Mouse (Mus musculus): ENCODE data around the gene Adamts20. TPM values are rescaled to one million over a fixed set of nuclear protein-coding genes. Genes with fewer than 3 reads are reported as not detected.

Adamts20 gene
- polyA plus RNA-seq, 1 experiment from 2014 or later = 4.7 TPM

DNA sequence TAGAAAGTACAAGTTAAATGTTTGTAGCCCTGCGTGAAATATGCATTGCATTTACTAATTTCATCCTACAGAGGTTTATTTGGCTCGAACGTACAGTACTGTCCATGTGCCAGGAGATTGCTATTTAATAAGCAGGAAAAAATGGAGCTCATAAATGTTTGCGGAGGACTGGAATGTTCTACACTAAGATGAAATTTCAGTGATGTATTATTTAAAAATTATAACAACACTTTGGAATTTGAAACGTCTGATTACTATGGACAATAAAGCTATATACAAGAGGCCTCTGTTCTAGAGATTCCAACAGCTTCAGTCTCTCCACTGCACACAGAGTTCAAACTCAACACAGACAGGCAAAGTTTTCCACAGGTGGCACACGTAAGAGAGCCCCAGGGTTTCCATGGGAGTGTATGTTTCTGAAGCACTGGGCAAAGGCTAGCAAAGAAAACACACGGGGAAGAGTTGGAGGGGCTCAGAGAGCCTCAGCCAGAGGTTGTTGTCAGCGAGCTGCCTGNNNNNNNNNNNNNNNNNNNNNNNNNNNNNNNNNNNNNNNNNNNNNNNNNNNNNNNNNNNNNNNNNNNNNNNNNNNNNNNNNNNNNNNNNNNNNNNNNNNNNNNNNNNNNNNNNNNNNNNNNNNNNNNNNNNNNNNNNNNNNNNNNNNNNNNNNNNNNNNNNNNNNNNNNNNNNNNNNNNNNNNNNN lies 20.6 kb downstream of the Adamts20 start:
- WGBS = 52% methylated on average over 8 of the region's 8 CpGs
- no peaks in the 10 kb centered on the region for H3K9me3 ChIP-seq
- H3K27ac ChIP-seq = peak overlapping the region; percentile 70; the same call in 1 of the 2 replicates
- H3K4me1 ChIP-seq (replicated peaks) = peaks cover 6% of the 10 kb centered on the region
- H3K36me3 ChIP-seq = no peaks in the 10 kb centered on the region
- H3K4me3 ChIP-seq (replicated peaks) = no peak overlapping the region
- no peaks in the 10 kb centered on the region for H3K27me3 ChIP-seq
- no peak overlapping the region for H3K9ac ChIP-seq (replicated peaks)
- ATAC-seq (ENCODE audit: insufficient number of reproducible peaks, insufficient read depth, low FRiP score, low TSS enrichment, low read depth) = peak; percentile 42; the same call in 1 of the 2 replicates
- 0 out of 2 replicates have a peak overlapping the region, but pooled peaks have one; percentile 2 for H3K4me2 ChIP-seq

DNA sequence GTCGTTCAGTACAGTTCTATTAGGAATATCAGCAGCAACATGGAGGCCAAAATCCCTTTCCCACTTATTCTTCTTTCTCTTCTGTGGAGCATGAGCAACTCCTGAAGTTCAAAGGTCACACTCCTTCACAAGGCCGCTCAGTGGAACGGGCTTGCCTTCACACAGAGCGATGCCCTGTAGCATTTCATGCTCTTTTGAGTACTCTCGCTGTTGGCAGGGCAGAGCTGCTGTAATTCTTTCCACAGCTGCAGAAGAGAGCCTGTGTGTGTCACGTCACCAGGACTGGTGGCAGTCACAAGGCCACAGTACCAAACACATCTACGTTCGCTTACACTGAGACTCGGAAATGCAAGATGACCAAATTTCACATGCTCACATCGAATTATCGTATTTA lies 21.2 kb downstream of the Adamts20 start:
- no peaks in the 10 kb centered on the region for H3K27me3 ChIP-seq
- no peaks in the 10 kb centered on the region for H3K9me3 ChIP-seq
- H3K4me3 ChIP-seq (replicated peaks) = no peak overlapping the region
- H3K9ac ChIP-seq (replicated peaks) = no peak overlapping the region
- no peak overlapping the region for H3K4me2 ChIP-seq
- no peaks in the 10 kb centered on the region for H3K36me3 ChIP-seq
- 73% methylated on average over 11 of the region's 11 CpGs for WGBS
- ATAC-seq (ENCODE audit: insufficient number of reproducible peaks, insufficient read depth, low FRiP score, low TSS enrichment, low read depth) = no peak
- peaks cover 6% of the 10 kb centered on the region for H3K4me1 ChIP-seq (replicated peaks)
- H3K27ac ChIP-seq = peak overlapping the region; percentile 53; the same call in 1 of the 2 replicates

- Histone ChIP-seq H3K27ac (no peak overlapping the region), H3K4me1 (replicated peaks) (peaks cover 6% of the 10 kb centered on the region), H3K9ac (replicated peaks) (no peak overlapping the region), H3K27me3 (no peaks in the 10 kb centered on the region), H3K9me3 (no peaks in the 10 kb centered on the region), H3K4me2 (no peak overlapping the region), H3K4me3 (replicated peaks) (no peak overlapping the region), H3K36me3 (no peaks in the 10 kb centered on the region)
- ATAC-seq (ENCODE audit: insufficient number of reproducible peaks, insufficient read depth, low FRiP score, low TSS enrichment, low read depth) = no peak
- 66% methylated on average over 2 of the region's 2 CpGs for WGBS
Observed at GRCm38 (mm10) chr15:94443025-94443424, 22.2 kb downstream of the Adamts20 start.

DNA sequence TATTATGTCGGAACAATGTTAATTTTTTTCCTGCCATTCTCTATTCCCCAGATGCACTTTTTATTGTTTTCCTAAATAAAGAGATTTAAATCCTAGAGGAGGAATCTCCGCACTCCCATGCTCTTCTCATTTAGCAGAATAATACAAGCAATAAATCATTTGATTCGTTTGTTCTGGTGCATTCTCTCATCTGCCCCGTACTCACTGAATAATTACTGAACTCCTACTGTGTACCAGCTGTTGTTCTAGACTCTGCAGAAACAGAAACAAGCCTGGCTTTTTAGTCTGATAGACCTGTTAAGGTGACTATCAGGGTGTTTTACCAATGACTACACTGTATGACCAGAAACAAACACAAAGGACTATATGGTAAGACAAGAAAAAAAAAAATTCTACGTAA lies 29.7 kb downstream of the Adamts20 start:
- Histone ChIP-seq H3K4me2 (no peak overlapping the region), H3K36me3 (no peaks in the 10 kb centered on the region), H3K9ac (replicated peaks) (no peak overlapping the region), H3K9me3 (no peaks in the 10 kb centered on the region), H3K4me1 (replicated peaks) (no peaks in the 10 kb centered on the region), H3K4me3 (replicated peaks) (no peak overlapping the region), H3K27ac (no peak overlapping the region), H3K27me3 (no peaks in the 10 kb centered on the region)
- WGBS = 54% methylated on average over 5 of the region's 5 CpGs
- no peak for ATAC-seq (ENCODE audit: insufficient number of reproducible peaks, insufficient read depth, low FRiP score, low TSS enrichment, low read depth)

DNA sequence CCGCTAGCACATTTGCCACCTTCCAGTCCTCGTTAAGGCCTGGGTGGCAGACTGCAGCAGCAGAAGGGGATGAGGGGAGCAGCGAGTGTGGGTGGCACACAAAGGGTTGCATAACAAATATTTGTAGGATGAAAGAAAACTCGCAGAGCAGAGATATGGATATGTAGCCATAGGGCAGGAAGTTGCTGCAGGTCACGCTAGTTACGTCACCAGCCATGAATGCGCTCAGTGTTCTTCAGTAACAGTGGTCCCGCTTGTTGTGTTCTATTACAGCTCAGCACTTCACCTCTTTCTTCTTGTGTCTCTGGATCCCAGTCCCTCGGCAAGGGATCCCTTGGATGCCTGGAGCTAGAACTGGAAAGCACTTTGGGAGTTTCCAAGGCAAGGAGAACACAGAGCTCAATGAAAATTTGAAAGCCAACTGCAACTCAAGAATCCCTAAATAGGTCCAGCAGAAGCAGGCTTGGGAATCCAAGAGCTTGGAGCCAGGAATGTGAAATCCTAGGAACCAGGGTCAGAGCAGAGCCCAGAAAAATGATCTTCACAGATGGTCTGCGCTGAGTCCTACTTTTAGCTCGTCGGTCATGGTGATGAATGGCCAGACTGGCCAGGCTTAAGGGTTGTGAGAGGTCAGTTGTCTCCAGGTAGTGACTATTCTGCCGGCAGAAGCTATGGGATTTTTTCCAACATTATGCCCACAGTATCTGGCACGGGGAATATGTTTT lies 34.4 kb downstream of the Adamts20 start:
- WGBS = 68% methylated on average over 14 of the region's 14 CpGs
- no peaks in the 10 kb centered on the region for H3K27me3 ChIP-seq
- no peak overlapping the region for H3K4me3 ChIP-seq (replicated peaks)
- 0 out of 2 replicates have a peak overlapping the region, but pooled peaks have one; percentile 9 for H3K27ac ChIP-seq
- no peaks in the 10 kb centered on the region for H3K9me3 ChIP-seq
- H3K4me2 ChIP-seq = no peak overlapping the region
- no peak overlapping the region for H3K9ac ChIP-seq (replicated peaks)
- H3K36me3 ChIP-seq = no peaks in the 10 kb centered on the region
- no peaks in the 10 kb centered on the region for H3K4me1 ChIP-seq (replicated peaks)
- no peak for ATAC-seq (ENCODE audit: insufficient number of reproducible peaks, insufficient read depth, low FRiP score, low TSS enrichment, low read depth)

GRCm38 (mm10) chr15:94428726-94429125 lies 36.5 kb downstream of the Adamts20 start:
- no peak overlapping the region for H3K4me2 ChIP-seq
- H3K4me3 ChIP-seq (replicated peaks) = no peak overlapping the region
- no peaks in the 10 kb centered on the region for H3K4me1 ChIP-seq (replicated peaks)
- no peaks in the 10 kb centered on the region for H3K9me3 ChIP-seq
- 81% methylated on average over 4 of the region's 4 CpGs for WGBS
- no peaks in the 10 kb centered on the region for H3K27me3 ChIP-seq
- no peak overlapping the region for H3K27ac ChIP-seq
- no peak overlapping the region for H3K9ac ChIP-seq (replicated peaks)
- no peaks in the 10 kb centered on the region for H3K36me3 ChIP-seq
- ATAC-seq (ENCODE audit: insufficient number of reproducible peaks, insufficient read depth, low FRiP score, low TSS enrichment, low read depth) = no peak

DNA sequence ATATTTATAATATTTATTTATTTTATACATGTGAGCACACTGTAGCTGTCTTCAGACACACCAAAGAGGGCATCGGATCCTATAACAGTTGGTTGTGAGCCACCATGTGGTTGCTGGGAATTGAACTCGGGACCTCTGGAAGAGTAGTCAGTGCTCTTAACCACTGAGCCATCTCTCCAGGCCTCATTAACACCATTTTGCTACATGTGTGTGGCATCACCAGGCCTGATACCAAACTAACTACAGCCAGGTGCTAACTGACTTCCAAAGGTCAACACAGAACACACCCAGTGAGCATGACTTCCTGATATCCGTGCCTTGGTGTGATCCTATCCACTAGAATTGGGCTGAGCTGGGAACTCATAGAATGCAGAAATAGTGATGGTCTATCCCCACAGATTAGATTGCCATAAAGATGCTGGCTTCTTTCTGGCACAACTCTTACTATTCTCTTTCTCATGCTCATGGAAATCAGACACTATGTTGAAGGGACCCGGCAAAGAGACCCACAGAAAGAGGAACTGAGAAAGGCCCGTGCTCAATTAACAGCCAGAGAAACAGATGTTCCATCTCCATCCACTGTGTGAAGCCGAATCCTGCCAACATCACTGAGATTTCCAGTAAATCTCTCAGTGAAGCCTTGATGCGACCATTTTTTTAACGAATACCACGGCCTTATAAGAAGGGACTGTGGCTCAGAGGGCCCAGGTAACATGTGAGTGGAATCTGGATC lies 37.6 kb downstream of the Adamts20 start:
- no peak overlapping the region for H3K27ac ChIP-seq
- no peaks in the 10 kb centered on the region for H3K36me3 ChIP-seq
- 83% methylated on average over 9 of the region's 9 CpGs for WGBS
- no peak overlapping the region for H3K4me2 ChIP-seq
- no peak overlapping the region for H3K4me3 ChIP-seq (replicated peaks)
- H3K9me3 ChIP-seq = no peaks in the 10 kb centered on the region
- no peaks in the 10 kb centered on the region for H3K27me3 ChIP-seq
- H3K4me1 ChIP-seq (replicated peaks) = no peaks in the 10 kb centered on the region
- H3K9ac ChIP-seq (replicated peaks) = no peak overlapping the region
- ATAC-seq (ENCODE audit: insufficient number of reproducible peaks, insufficient read depth, low FRiP score, low TSS enrichment, low read depth) = no peak

DNA sequence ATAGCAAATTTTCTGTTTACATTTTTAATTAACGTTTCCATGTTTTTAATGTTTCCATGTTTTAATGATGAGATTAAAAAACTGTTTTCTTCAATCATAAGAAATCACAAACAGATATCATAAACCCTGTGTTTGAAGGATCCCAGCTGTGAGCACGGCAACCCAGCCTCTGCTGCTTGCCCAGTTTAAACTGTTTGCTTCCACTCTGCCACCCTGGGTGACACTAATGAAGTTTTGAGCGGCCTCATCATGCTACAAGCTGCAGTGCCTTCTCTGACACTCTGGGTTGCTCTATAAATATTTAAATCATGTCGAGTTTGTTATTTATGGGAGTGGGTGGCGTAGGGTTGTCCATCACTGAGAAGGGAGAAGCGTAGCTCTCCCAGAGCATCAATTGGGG lies 44.7 kb downstream of the Adamts20 start:
- Histone ChIP-seq H3K9ac (replicated peaks) (no peak overlapping the region), H3K9me3 (no peaks in the 10 kb centered on the region), H3K4me1 (replicated peaks) (peaks cover 5% of the 10 kb centered on the region; the same call in 1 of the 2 replicates), H3K4me3 (replicated peaks) (no peak overlapping the region), H3K27me3 (no peaks in the 10 kb centered on the region), H3K4me2 (no peak overlapping the region), H3K36me3 (no peaks in the 10 kb centered on the region), H3K27ac (no peak overlapping the region)
- WGBS = 53% methylated on average over 6 of the region's 6 CpGs
- ATAC-seq (ENCODE audit: insufficient number of reproducible peaks, insufficient read depth, low FRiP score, low TSS enrichment, low read depth) = no peak

GRCm38 (mm10) chr15:94419167-94419566 lies 46.1 kb downstream of the Adamts20 start:
- H3K9ac ChIP-seq (replicated peaks) = no peak overlapping the region
- 85% methylated on average over 9 of the region's 9 CpGs for WGBS
- peaks cover 5% of the 10 kb centered on the region; the same call in 1 of the 2 replicates for H3K4me1 ChIP-seq (replicated peaks)
- ATAC-seq (ENCODE audit: insufficient number of reproducible peaks, insufficient read depth, low FRiP score, low TSS enrichment, low read depth) = no peak
- no peak overlapping the region for H3K4me2 ChIP-seq
- no peaks in the 10 kb centered on the region for H3K36me3 ChIP-seq
- no peaks in the 10 kb centered on the region for H3K9me3 ChIP-seq
- H3K4me3 ChIP-seq (replicated peaks) = no peak overlapping the region
- no peaks in the 10 kb centered on the region for H3K27me3 ChIP-seq
- H3K27ac ChIP-seq = no peak overlapping the region

- Histone ChIP-seq H3K4me3 (replicated peaks) (no peak overlapping the region), H3K27ac (no peak overlapping the region), H3K4me1 (replicated peaks) (peaks cover 5% of the 10 kb centered on the region; the same call in 1 of the 2 replicates), H3K27me3 (no peaks in the 10 kb centered on the region), H3K9me3 (no peaks in the 10 kb centered on the region), H3K36me3 (no peaks in the 10 kb centered on the region), H3K4me2 (no peak overlapping the region), H3K9ac (replicated peaks) (no peak overlapping the region)
- 84% methylated on average over 5 of the region's 5 CpGs for WGBS
- ATAC-seq (ENCODE audit: insufficient number of reproducible peaks, insufficient read depth, low FRiP score, low TSS enrichment, low read depth) = no peak
Observed at GRCm38 (mm10) chr15:94418427-94418826, 46.8 kb downstream of the Adamts20 start.
